Mouse (Mus musculus) cerebellum, postnatal 4 days (tissue): ENCODE results near the gene 9930104L06Rik.
"Not testable (repeated sequence)": the region's sequence is repeated elsewhere in the genome, so short reads cannot be mapped to it uniquely, and the experiment has no call there.

Source experiments
- DNase-seq, 2 experiments: peaks; one replicate each; pipeline ENCODE4 v3.0.0; 2022; ENCODE audit warnings: low spot score in 2 of 2, mixed read lengths in 1 of 2

9930104L06Rik gene

DNA sequence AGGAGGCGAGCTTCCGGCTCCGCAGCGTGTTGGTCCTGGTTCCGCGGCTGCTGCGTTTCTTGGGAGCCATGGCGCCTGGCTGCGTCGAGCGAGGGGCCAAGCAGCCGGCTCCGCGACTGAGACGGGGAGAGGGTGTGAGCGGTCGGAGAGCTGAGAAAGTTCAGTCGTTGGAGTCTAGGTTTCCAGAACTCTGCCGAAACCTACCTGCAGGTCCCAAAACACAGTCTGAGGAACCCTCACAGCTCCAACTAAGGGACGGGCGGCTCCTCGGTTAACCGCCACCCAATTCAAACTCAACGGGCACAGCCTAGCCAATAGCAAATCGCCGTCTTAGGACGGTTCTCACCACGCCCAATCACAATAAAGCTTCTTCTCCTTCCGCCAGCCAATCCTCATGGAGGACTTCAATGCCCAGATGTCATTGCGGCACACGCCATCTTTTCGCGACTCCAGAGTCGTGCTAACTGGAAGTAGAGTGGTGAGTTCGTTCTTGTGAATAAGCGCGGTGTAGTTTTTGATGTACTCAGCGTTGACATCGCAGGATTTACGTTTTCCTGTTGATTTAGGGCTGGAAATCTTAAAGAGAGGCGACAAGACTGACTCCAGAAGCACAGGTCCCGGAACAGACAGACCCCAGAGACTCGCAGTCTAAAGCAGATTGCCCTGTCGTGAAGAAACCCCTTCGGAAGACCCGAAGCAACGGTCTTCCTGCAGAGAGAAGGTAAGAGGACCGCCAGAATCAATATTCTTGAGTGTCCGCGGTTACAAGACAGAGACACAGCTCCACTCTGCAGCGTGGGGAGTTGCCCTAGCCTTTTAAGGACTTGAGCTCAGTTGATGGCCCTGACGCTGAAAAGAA lies at the start of gene 9930104L06Rik:
TSS of gene 9930104L06Rik (plus strand) at position 436 of the 859 bp plus-strand sequence.
- peak; percentile 83 to 92 for DNase-seq

- no peak for DNase-seq
Measured at GRCm38 (mm10) chr4:124888702-124889101, 48.1 kb upstream of the 9930104L06Rik start.

- no peak for DNase-seq
Measured at GRCm38 (mm10) chr4:124889935-124890334, 46.9 kb upstream of the 9930104L06Rik start.

GRCm38 (mm10) chr4:124890831-124891230 lies 46.0 kb upstream of the 9930104L06Rik start:
- no peak for DNase-seq

DNA sequence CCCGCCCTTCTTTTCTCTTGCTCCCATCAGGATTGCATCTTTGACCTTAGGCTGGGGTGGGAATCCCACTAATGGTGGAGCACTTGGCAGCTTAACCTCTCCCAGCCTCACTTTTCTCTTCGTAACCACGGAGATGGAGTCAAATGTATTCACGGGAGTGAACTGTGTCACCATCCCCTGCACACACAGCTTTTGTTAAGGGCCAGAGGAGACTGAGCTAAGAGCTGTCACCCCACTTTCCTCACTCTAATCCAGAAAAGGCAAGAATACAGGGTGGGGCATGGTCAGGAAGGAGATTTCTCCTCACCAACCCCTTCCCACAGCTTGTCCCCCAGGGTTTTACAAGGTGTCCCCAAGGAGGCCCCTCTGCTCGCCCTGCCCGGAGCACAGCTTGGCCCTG lies 43.1 kb upstream of the 9930104L06Rik start:
- no peak for DNase-seq

DNA sequence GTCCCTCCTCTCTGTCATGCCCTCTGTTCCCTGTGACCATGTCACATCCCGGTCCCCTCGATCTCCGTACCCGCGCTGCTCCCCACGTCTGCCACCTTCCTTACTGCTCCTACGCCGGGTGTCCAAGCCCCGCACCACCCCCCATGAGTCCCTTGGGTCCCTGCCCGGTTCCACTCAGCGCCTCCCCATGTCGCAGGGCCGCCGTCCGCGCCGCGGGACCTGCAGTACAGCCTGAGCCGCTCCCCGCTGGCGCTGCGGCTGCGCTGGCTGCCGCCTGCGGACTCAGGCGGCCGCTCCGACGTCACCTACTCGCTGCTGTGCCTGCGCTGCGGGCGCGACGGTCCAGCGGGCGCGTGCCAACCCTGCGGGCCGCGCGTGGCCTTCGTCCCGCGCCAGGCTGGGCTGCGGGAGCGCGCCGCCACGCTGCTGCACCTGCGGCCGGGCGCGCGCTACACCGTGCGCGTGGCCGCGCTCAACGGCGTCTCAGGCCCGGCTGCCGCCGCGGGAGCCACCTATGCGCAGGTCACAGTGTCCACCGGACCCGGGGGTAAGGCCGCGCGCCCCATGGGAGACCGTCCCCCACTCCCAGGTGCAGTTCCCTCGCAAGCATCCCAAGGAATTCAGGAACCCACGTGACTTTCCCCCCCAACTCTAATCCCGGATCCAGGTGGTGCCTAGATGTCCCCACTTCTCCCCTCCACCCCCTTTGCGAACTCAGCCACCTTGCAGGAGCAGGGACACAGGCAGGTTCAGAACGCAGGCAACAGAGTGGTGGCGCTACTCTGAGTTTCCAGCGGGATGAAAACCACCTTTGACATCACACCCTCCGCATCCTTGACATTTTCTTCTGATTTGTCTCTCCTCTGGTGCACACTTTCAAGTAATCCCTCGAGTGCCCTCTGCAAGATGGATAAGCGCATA lies 42.1 kb upstream of the 9930104L06Rik start:
- DNase-seq: peak in 1 of 2 experiments; percentile 48

- no peak for DNase-seq
Measured at GRCm38 (mm10) chr4:124898428-124898827, 38.4 kb upstream of the 9930104L06Rik start.

- no peak for DNase-seq
Measured at GRCm38 (mm10) chr4:124899906-124900305, 36.9 kb upstream of the 9930104L06Rik start.

DNA sequence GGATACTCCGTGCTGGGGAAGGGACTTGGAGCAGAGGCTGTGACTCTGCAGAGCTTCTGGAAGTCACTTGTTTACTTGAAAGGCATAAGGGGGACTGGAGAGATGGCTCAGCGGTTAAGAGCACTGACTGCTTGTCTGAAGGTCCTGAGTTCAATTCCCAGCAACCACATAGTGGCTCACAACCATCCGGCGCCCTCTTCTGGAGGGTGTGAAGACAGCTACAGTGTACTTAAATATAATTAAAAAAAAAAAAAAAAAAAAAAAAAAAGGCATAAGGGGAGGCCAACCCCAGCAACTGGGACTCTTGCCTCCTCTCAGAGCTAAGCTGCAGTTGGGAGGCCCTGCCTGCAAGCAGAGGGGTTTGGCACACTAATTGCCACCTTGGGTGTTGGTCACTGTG lies 31.4 kb upstream of the 9930104L06Rik start:
- no peak for DNase-seq

DNA sequence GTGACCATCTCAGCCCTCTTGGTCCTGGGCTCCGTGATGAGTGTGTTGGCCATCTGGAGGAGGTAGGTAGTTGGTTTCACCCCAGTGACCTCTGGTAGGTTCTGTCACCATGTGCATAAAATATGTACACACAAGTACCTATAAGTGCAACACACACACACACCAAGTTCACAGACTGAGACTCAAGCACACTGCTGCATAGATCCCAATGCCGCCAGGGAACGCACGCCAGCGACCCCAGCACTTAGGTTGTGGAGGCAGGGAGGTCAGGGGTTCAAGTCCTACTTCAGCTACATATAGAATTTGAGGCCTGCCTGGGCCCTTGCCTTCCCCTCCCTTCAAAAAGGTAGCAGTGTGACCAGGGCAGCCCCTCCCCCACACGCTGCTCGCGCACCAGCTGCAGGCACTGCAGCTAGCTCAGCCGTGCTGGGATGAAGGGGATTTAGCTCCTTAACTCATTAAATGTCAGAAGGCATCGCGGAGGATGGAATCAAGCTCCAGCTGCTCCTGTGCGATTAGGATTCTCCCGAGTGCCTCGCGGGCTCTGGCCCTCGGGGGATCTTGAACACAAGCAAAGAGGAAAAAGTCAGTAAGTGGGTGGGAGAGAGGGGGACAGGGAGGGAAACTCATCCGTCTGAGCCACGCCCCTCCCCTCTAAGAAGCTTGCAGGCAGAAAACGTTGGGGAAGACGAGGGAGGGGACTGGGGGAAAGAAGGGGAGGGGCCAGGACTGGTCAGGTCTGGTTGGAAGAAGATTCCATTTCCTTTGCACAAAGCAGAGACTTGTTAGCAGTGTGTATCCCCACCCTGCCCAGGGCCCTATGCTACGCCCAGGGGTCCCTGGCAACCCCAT lies 30.7 kb upstream of the 9930104L06Rik start:
- DNase-seq: peak in 1 of 2 experiments; percentile 64

DNA sequence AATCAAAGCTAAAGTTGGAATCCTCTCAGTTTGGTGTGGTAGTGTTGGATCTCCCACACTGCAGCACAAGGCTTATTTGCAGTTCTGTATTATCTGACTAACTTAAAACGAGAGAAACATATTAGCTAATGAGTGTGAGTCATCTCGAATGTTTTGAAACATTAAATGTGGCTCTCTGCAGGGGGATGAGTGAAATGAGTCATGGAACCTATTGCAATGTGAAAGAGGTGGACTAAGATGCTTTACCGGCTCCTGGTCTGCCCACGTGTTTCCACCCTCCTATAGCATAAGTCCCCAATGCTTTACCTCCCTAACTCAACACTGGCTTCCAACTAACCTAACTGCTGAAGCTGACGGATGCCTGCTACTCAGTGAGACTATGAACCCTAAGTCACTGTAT lies 8.7 kb upstream of the 9930104L06Rik start:
- DNase-seq: no peak

- not testable (repeated sequence) for DNase-seq
Measured at GRCm38 (mm10) chr4:124939211-124939610, 2.4 kb downstream of the 9930104L06Rik start, which contains the start of gene Cdca8. Gene Cdca8 (minus strand): TSS chr4:124939311.

- DNase-seq: peak; percentile 85
Measured at GRCm38 (mm10) chr4:124943022-124943421, 6.2 kb downstream of the 9930104L06Rik start.

GRCm38 (mm10) chr4:124943781-124944180 lies 6.9 kb downstream of the 9930104L06Rik start:
- DNase-seq: no peak

- no peak for DNase-seq
Measured at GRCm38 (mm10) chr4:124944961-124945360, 8.1 kb downstream of the 9930104L06Rik start.

DNA sequence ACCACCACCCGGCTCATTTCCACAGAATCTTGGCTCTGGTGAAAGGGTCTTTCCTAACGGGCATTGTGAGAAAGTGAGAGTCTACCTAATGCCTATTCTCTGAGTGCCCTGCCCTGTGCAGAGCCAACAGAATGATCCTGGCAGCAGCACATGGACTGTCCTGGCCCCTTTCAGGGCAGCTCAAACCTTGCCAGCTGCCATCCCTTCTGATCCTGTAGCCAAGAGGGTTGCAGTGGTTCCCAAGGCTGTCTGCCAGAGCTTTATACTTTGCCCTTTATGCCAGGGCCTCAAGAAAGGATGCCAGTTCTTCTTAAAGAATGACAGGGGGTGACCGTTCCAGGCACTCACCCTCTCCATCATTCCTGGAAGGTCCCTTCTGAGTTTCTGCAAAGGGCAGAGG lies 12.6 kb downstream of the 9930104L06Rik start:
- DNase-seq: no peak

DNA sequence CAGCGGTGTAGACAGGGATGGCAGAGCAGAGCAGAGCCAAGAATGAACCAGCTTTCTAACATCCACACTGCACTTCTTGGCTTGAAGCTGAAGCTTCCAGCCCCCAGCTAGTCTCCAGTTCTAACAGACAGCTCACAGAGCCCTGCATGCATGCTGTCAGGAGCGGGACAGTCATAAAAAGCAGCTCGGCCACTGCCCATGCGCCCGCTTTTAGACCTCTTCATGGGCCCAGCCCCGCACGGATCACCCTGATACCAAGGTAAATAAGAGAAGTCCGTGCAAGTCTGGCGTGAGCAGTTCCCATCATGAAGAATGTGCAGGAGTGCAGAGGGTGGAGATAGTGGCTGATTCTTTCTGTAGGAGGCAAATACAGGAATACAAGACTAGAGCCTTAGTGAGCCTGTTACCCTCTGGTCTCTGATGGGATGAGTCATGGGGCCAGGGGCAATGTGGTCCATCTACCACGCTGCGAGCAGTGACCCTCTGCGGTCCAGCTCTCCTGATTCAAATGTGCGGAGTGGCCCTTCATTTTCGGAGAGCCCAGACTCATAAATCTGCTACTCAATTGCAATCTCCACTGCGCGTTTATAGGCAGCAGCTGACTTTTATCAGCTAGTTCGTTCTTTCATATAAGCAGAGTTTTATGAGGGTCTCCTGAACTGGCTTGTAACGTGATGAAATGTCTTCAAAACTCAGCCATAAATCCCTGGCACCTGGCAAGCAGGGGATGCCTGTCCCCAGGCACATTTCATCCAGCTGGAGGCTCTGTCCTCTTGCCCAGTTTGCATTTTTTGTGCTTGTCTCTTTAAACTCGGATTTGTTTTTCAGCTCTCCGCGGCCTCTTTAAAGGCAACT lies 13.6 kb downstream of the 9930104L06Rik start:
- DNase-seq: no peak

- no peak for DNase-seq
Measured at GRCm38 (mm10) chr4:124951036-124951433, 14.2 kb downstream of the 9930104L06Rik start.

DNA sequence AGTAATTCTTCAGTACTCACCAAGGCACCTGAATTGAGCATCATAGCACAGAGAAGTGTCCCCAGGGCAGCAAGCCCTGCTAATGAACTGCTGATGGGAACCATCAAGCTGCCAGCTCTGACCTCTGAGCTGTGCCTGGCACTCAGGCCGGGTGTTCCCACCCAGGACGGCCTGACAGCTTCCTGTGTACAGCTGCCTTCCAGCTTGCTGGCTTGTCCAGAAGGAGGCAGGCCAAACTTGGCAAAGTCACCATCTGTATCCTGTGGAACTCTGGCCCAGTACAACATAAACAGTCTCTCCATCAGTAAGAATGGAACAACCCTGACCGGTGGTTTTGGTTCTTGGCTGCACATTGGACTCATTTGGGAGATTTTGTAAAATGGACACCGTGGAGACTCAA lies 16.7 kb downstream of the 9930104L06Rik start:
- no peak for DNase-seq

DNA sequence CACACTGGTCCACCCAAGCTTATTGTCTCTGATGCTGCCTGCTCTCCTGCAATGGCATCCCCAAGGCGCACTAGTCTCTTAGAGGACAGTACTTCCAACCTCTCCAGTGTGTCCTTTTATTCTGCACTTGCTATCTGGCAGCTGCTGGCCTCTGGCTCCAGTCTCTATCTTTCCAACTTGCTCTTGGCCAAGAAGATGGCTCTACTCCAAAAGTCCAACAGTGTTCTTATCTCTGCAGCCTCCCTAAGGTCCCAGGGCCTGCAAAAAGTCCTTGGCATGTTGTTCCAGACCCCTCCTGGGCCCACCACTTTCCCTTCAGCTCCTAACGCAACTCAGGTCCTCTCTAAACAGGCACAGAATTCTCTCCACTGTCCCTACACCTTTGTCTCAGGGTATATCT lies 20.4 kb downstream of the 9930104L06Rik start:
- DNase-seq: no peak
